Mouse (Mus musculus) forebrain, postnatal 0 days (tissue): ENCODE results near the gene Dpf1. TPM values are rescaled to one million over a fixed set of nuclear protein-coding genes. Genes with fewer than 3 reads are reported as not detected.

ENCODE experiments used
- ATAC-seq: fragments of 200-750 bp; cut with Nextera tagmentation; 2 replicates; pipeline ENCODE4 v1.8.0; 2017; ENCODE audit warnings: mild to moderate bottlenecking, moderate library complexity
- DNase-seq: peaks from one replicate; pipeline ENCODE4 v3.0.0-alpha.2; 2015
- H3K27ac ChIP-seq: fragments of 300-500 bp; sonication (generic); 2 replicates; pipeline ENCODE4 v1.5.1; 2014; ENCODE audit warnings: low read depth, mild to moderate bottlenecking, antibody characterized with exemption, low read length, moderate library complexity, mixed read lengths
- H3K27me3 ChIP-seq: fragments of 300-500 bp; sonication (generic); 2 replicates; pipeline ENCODE4 v1.6.1; 2014; ENCODE audit warnings: mild to moderate bottlenecking, low read length, mixed read lengths; ENCODE audit not compliant: insufficient read depth
- H3K36me3 ChIP-seq: fragments of 300-500 bp; sonication (generic); 2 replicates; pipeline ENCODE4 v1.6.1; 2014; ENCODE audit warnings: mild to moderate bottlenecking, moderate library complexity; ENCODE audit not compliant: insufficient read depth
- H3K4me1 ChIP-seq: fragments of 300-500 bp; sonication (generic); 2 replicates; pipeline ENCODE4 v1.6.1; 2014; ENCODE audit warnings: antibody characterized with exemption; ENCODE audit not compliant: insufficient read depth
- H3K4me2 ChIP-seq: fragments of 300-500 bp; sonication (generic); 2 replicates; pipeline ENCODE4 v1.6.1; 2014; ENCODE audit warnings: low read depth, mild to moderate bottlenecking, moderate library complexity
- H3K4me3 ChIP-seq: fragments of 300-500 bp; sonication (generic); 2 replicates; pipeline ENCODE4 v1.5.1; 2014; ENCODE audit warnings: low read depth, low read length, mixed read lengths
- H3K9ac ChIP-seq: fragments of 300-500 bp; sonication (generic); 2 replicates; pipeline ENCODE4 v1.6.1; 2014; ENCODE audit warnings: mild to moderate bottlenecking
- H3K9me3 ChIP-seq: fragments of 300-500 bp; sonication (generic); 2 replicates; pipeline ENCODE4 v1.6.1; 2016; ENCODE audit warnings: low read length
- CTCF ChIP-seq: sonication (generic); IDR thresholded peaks from 2 replicates; pipeline ENCODE4 v1.5.1; 2016; ENCODE audit warnings: antibody characterized with exemption, control low read depth, low read depth
- WGBS: fragments of 180-500 bp; shearing (Covaris S2); extraction: QIAGEN DNeasy Blood & Tissue Kit; methylation state at CpG from one replicate; pipeline ENCODE4 v1.1.7; 2014; 5-methylcytosine and 5-hydroxymethylcytosine counted together
- polyA plus RNA-seq: library from polyadenylated mRNA; unstranded; fragments of >200 nt; fragmentation: Nextera tagmentation; extraction: Ambion mirVana; gene quantifications from 2 replicates; pipeline ENCODE4 v1.2.1, GENCODE M21; 2015
- total RNA-seq: library from RNA; depleted of rRNA; stranded (reverse); fragments of >200 nt; gene quantifications from 2 replicates; pipeline ENCODE4 v1.2.3, GENCODE M21; 2014

Gene Dpf1
- total and polyA plus RNA-seq, 2 experiments from 2014 or later = 243 to 246 TPM

- Histone ChIP-seq H3K4me3 (peak overlapping the region; percentile 79), H3K4me2 (peak overlapping the region; percentile 95), H3K27ac (peak overlapping the region; percentile 64; the same call in 1 of the 2 replicates), H3K27me3 (no peaks in the 10 kb centered on the region), H3K4me1 (peaks cover 44% of the 10 kb centered on the region), H3K9ac (peak overlapping the region; percentile 78), H3K9me3 (no peaks in the 10 kb centered on the region), H3K36me3 (peaks cover 19% of the 10 kb centered on the region)
- ATAC-seq = no peak
- WGBS = 13% methylated on average over 5 of the region's 5 CpGs
- no peak for DNase-seq
- TF ChIP-seq CTCF = no peak
Measured at GRCm38 (mm10) chr7:29309749-29310148, 6.0 kb downstream of the Dpf1 start.

- H3K9me3 ChIP-seq = no peaks in the 10 kb centered on the region
- ATAC-seq = no peak
- H3K36me3 ChIP-seq = peaks cover 29% of the 10 kb centered on the region
- H3K4me1 ChIP-seq = peaks cover 61% of the 10 kb centered on the region
- H3K4me2 ChIP-seq = peak overlapping the region; percentile 47
- H3K27ac ChIP-seq = peak overlapping the region; percentile 76
- WGBS = 21% methylated on average over 9 of the region's 9 CpGs
- H3K9ac ChIP-seq = peak overlapping the region; percentile 25
- no peak for TF ChIP-seq CTCF
- H3K4me3 ChIP-seq = peak overlapping the region; percentile 14; the same call in 1 of the 2 replicates
- no peaks in the 10 kb centered on the region for H3K27me3 ChIP-seq
- peak; percentile 69 for DNase-seq
Measured at GRCm38 (mm10) chr7:29313051-29313450, 9.3 kb downstream of the Dpf1 start.

GRCm38 (mm10) chr7:29313572-29314261 is 10.0 kb downstream of the Dpf1 start:
- peaks cover 29% of the 10 kb centered on the region for H3K36me3 ChIP-seq
- H3K4me1 ChIP-seq = peaks cover 68% of the 10 kb centered on the region
- no peaks in the 10 kb centered on the region for H3K27me3 ChIP-seq
- H3K27ac ChIP-seq = peak overlapping the region; percentile 95
- no peak for ATAC-seq
- 50% methylated on average over 9 of the region's 9 CpGs for WGBS
- no peak overlapping the region for H3K4me3 ChIP-seq
- DNase-seq = no peak
- TF ChIP-seq CTCF = no peak
- no peaks in the 10 kb centered on the region for H3K9me3 ChIP-seq
- H3K9ac ChIP-seq = peak overlapping the region; percentile 37; the same call in 1 of the 2 replicates
- H3K4me2 ChIP-seq = peak overlapping the region; percentile 47

GRCm38 (mm10) chr7:29314844-29315628 is 11.3 kb downstream of the Dpf1 start:
- Histone ChIP-seq H3K4me3 (no peak overlapping the region), H3K9me3 (no peaks in the 10 kb centered on the region), H3K27ac (peak overlapping the region; percentile 95), H3K27me3 (no peaks in the 10 kb centered on the region), H3K9ac (no peak overlapping the region), H3K4me1 (peaks cover 71% of the 10 kb centered on the region), H3K36me3 (peaks cover 29% of the 10 kb centered on the region), H3K4me2 (peak overlapping the region; percentile 47)
- no peak for TF ChIP-seq CTCF
- ATAC-seq (peak; percentile 66), DNase-seq (peak; percentile 73)
- 35% methylated on average over 13 of the region's 13 CpGs for WGBS

- Histone ChIP-seq H3K27me3 (no peaks in the 10 kb centered on the region), H3K36me3 (peaks cover 24% of the 10 kb centered on the region), H3K9me3 (no peaks in the 10 kb centered on the region), H3K27ac (peak overlapping the region; percentile 95), H3K4me1 (peaks cover 76% of the 10 kb centered on the region), H3K9ac (peak overlapping the region; percentile 46), H3K4me3 (no peak overlapping the region), H3K4me2 (peak overlapping the region; percentile 47)
- ATAC-seq (no peak), DNase-seq (no peak)
- no peak for TF ChIP-seq CTCF
- 48% methylated on average over 17 of the region's 17 CpGs for WGBS
Measured at GRCm38 (mm10) chr7:29316137-29316734, 12.5 kb downstream of the Dpf1 start.

- H3K9ac ChIP-seq = peak overlapping the region; percentile 46
- ATAC-seq (peak; percentile 47), DNase-seq (peak; percentile 87)
- peaks cover 76% of the 10 kb centered on the region for H3K4me1 ChIP-seq
- H3K9me3 ChIP-seq = no peaks in the 10 kb centered on the region
- H3K36me3 ChIP-seq = peaks cover 20% of the 10 kb centered on the region
- WGBS = 3% methylated on average over 10 of the region's 10 CpGs
- H3K27me3 ChIP-seq = no peaks in the 10 kb centered on the region
- TF ChIP-seq CTCF = peak; percentile 40; the same call in 1 of the 2 replicates
- H3K27ac ChIP-seq = peak overlapping the region; percentile 95
- no peak overlapping the region for H3K4me3 ChIP-seq
- H3K4me2 ChIP-seq = peak overlapping the region; percentile 33; the same call in 1 of the 2 replicates
Measured at GRCm38 (mm10) chr7:29316976-29317375, 13.2 kb downstream of the Dpf1 start.

- 7% methylated on average over 2 of the region's 2 CpGs for WGBS
- H3K4me3 ChIP-seq = no peak overlapping the region
- peak; percentile 90 for DNase-seq
Measured at GRCm38 (mm10) chr7:29317558-29317957, 13.8 kb downstream of the Dpf1 start.

More at GRCm38 (mm10) chr7:29317558-29317957, 13.8 kb downstream of the Dpf1 start:
- H3K4me2 ChIP-seq = peak overlapping the region; percentile 33
- H3K27me3 ChIP-seq = no peaks in the 10 kb centered on the region
- H3K9ac ChIP-seq = peak overlapping the region; percentile 46
- H3K9me3 ChIP-seq = no peaks in the 10 kb centered on the region
- ATAC-seq = peak; percentile 46
- peaks cover 74% of the 10 kb centered on the region for H3K4me1 ChIP-seq
- peak overlapping the region; percentile 95 for H3K27ac ChIP-seq
- H3K36me3 ChIP-seq = peaks cover 14% of the 10 kb centered on the region
- no peak for TF ChIP-seq CTCF
